Mouse (Mus musculus): ENCODE measurements around the gene Spta1. TPM values are rescaled to one million over a fixed set of nuclear protein-coding genes. Genes with fewer than 3 reads are reported as not detected.

Gene Spta1
- polyA plus RNA-seq (2012; rRNA removed; ENCODE audit: low replicate concordance) = 0.01 and 0.03 TPM in 2 replicates

DNA sequence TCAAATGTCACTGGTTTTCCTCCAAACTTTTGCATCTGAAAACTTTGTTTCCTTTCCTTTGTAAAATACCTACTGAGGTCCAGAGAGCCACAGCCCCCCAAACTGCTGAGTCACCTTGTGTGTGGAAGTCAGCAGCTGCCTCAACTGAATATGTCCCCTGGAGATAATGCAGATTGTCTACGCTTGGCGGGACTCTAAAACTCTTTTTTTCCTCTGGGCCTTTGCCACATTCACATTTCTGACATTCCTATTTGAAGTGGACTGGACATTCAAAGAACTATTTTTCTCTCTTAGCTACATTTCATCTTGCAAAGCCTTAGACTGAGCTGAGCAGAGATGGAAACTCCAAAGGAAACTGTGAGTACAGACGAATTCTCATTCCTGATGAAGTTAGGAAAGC is at the start of gene Spta1:
TSS of gene Spta1 (plus strand) at position 172 of the 400 bp plus-strand sequence.

DNA sequence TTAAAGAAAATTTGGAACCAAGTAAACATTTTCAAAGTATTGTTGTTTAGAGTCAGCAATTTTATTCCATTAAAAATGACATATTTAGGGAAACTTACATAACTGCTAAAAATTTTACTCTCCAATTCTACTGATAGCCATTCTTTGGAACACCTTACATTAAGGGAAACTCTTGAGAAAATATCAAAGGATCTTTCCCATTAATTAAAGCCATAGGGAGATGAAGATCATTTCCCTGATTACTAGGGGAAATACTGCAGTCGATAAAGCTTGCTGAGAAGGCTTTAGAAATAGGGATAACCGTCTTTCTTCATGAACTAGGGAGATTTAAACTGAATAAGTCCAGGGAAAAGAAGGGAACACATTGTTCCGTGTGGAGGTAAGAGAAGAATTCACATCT is 41.4 kb upstream of the Spta1 start, which contains the start of gene Olfr424:
TSS of gene Olfr424 (plus strand) at position 301 of the 400 bp plus-strand sequence.

DNA sequence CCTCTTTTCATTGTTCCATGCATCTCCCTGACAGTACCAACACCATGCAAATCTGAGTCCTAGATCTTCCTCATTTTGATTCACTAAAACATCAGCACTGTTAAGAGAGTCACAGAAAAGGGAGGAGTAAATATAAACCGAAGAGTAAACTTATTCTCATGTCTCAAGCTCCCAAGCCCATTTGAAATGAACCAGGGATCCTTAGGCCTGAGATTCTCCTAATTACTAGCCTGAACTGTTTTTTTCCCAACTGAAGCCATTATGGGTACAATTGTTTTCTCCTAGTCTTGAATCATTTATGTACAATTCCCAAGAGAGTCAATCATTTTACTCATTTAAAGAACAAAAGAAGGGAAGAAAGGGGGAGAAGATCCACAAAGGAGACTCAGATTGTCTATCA is 17.2 kb upstream of the Spta1 start, which contains the start of gene Olfr420:
TSS of gene Olfr420 (plus strand) at position 301 of the 400 bp plus-strand sequence.

DNA sequence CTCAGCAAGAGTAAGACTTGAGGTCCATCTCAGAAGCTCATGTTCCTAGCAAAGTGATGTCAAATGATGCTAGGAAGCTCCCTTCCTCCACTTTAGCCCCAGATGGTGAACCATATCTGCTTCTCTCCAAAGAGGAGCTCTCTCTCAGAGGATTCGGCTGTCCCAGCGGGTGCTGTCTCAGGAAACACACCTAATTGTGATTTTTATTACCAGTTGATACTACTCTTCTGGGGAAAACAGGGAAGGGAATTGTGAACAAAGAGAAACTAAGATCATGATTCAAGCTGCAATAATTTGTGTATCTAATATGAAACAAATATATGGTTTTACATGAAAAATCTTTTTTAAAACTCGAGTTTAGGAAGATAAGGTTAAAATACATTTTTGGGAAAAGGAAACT is 79.4 kb downstream of the Spta1 start, which contains the start of gene Olfr419:
TSS of gene Olfr419 (minus strand) at position 101 of the 400 bp plus-strand sequence.

Other genes starting within 250 kb of the Spta1 start
- gene Mndal, start 230.3 kb upstream of the Spta1 start, polyA plus RNA-seq (2012; rRNA removed; ENCODE audit: low replicate concordance) = 7.7 TPM in 2 replicates
- gene Ifi203, start 230.1 kb upstream of the Spta1 start, polyA plus RNA-seq (2012; rRNA removed; ENCODE audit: low replicate concordance) = 14.8 and 22.6 TPM in 2 replicates
- gene Ifi202b, start 190.0 kb upstream of the Spta1 start, polyA plus RNA-seq (2012; rRNA removed; ENCODE audit: low replicate concordance) = 1.3 TPM in 1 of 2 replicates, not detected in the other
- gene Ifi205, start 141.0 kb upstream of the Spta1 start, polyA plus RNA-seq (2012; rRNA removed; ENCODE audit: low replicate concordance) = 4.1 and 7.4 TPM in 2 replicates
- gene Olfr433, start 132.1 kb upstream of the Spta1 start, polyA plus RNA-seq (2012; rRNA removed; ENCODE audit: low replicate concordance) = 0.17 and 0.27 TPM in 2 replicates
- gene Olfr432, start 123.6 kb upstream of the Spta1 start, polyA plus RNA-seq (2012; rRNA removed; ENCODE audit: low replicate concordance) = 0.21 TPM in 1 of 2 replicates, not detected in the other
- gene Olfr430, start 106.2 kb upstream of the Spta1 start, polyA plus RNA-seq (2012; rRNA removed; ENCODE audit: low replicate concordance) = not detected in 2 replicates
- not detected in 2 replicates for gene Olfr429, start 88.4 kb upstream of the Spta1 start, polyA plus RNA-seq (2012; rRNA removed; ENCODE audit: low replicate concordance)
- gene Olfr427, start 75.9 kb upstream of the Spta1 start, polyA plus RNA-seq (2012; rRNA removed; ENCODE audit: low replicate concordance) = not detected in 2 replicates
- not detected in 2 replicates for gene Olfr231, start 51.6 kb upstream of the Spta1 start, polyA plus RNA-seq (2012; rRNA removed; ENCODE audit: low replicate concordance)
- gene Olfr424, start 41.3 kb upstream of the Spta1 start, polyA plus RNA-seq (2012; rRNA removed; ENCODE audit: low replicate concordance) = not detected in 2 replicates
- not detected in 2 replicates for gene Olfr420, start 17.1 kb upstream of the Spta1 start, polyA plus RNA-seq (2012; rRNA removed; ENCODE audit: low replicate concordance)
- gene Olfr419, start 79.3 kb downstream of the Spta1 start, polyA plus RNA-seq (2012; rRNA removed; ENCODE audit: low replicate concordance) = not detected in 2 replicates
- gene Mptx1, start 157.7 kb downstream of the Spta1 start, polyA plus RNA-seq (2012; rRNA removed; ENCODE audit: low replicate concordance) = not detected in 2 replicates
- gene Olfr417, start 192.3 kb downstream of the Spta1 start, polyA plus RNA-seq (2012; rRNA removed; ENCODE audit: low replicate concordance) = not detected in 2 replicates
- not detected in 2 replicates for gene Olfr248, start 218.3 kb downstream of the Spta1 start, polyA plus RNA-seq (2012; rRNA removed; ENCODE audit: low replicate concordance)